Mouse (Mus musculus): Measurements from ENCODE around the gene Gas2l2. TPM values are rescaled to one million over a fixed set of nuclear protein-coding genes. Genes with fewer than 3 reads are reported as not detected.
A peak's percentile ranks its signal among the peaks of the same experiment; 100 is the strongest.

Gas2l2 gene
- polyA plus RNA-seq, 1 experiment, result not detected

GRCm38 (mm10) chr11:83448021-83448926 lies 19.0 kb upstream of the Gas2l2 start:
- 62% methylated on average over 16 of the region's 16 CpGs for WGBS
- TF ChIP-seq CTCF (IDR thresholded peaks at IDR 0.05; ENCODE audit: insufficient read depth, low read depth, low read length) (no peak), POLR2A (IDR thresholded peaks at IDR 0.05; ENCODE audit: insufficient read depth, low read depth, low read length) (no peak)
- Histone ChIP-seq H3K27ac (ENCODE audit: insufficient read depth, low read depth, low read length) (no peak overlapping the region), H3K4me3 (ENCODE audit: insufficient read depth, low read depth, low read length) (no peak overlapping the region), H3K4me1 (ENCODE audit: control insufficient read depth, insufficient read depth, low read length) (peaks cover 11% of the 10 kb centered on the region)

GRCm38 (mm10) chr11:83447612-83448011 lies 18.4 kb upstream of the Gas2l2 start:
- H3K27ac ChIP-seq (ENCODE audit: insufficient read depth, low read depth, low read length), result no peak overlapping the region
- WGBS, result 93% methylated on average over 10 of the region's 10 CpGs
- H3K4me1 ChIP-seq (ENCODE audit: control insufficient read depth, insufficient read depth, low read length), result peaks cover 14% of the 10 kb centered on the region
- TF ChIP-seq POLR2A (IDR thresholded peaks at IDR 0.05; ENCODE audit: insufficient read depth, low read depth, low read length), result no peak
- no peak for TF ChIP-seq CTCF (IDR thresholded peaks at IDR 0.05; ENCODE audit: insufficient read depth, low read depth, low read length)
- no peak overlapping the region for H3K4me3 ChIP-seq (ENCODE audit: insufficient read depth, low read depth, low read length)

GRCm38 (mm10) chr11:83445001-83445400 lies 15.7 kb upstream of the Gas2l2 start:
- 36% methylated on average over 19 of the region's 19 CpGs for WGBS
- H3K4me3 ChIP-seq (ENCODE audit: insufficient read depth, low read depth, low read length), result no peak overlapping the region
- TF ChIP-seq CTCF (IDR thresholded peaks at IDR 0.05; ENCODE audit: insufficient read depth, low read depth, low read length) (no peak), POLR2A (IDR thresholded peaks at IDR 0.05; ENCODE audit: insufficient read depth, low read depth, low read length) (no peak)

GRCm38 (mm10) chr11:83443824-83444223 lies 14.6 kb upstream of the Gas2l2 start:
- Histone ChIP-seq H3K4me1 (ENCODE audit: control insufficient read depth, insufficient read depth, low read length) (peaks cover 20% of the 10 kb centered on the region), H3K27ac (ENCODE audit: insufficient read depth, low read depth, low read length) (no peak overlapping the region), H3K4me3 (ENCODE audit: insufficient read depth, low read depth, low read length) (no peak overlapping the region)
- TF ChIP-seq POLR2A (IDR thresholded peaks at IDR 0.05; ENCODE audit: insufficient read depth, low read depth, low read length) (no peak), CTCF (IDR thresholded peaks at IDR 0.05; ENCODE audit: insufficient read depth, low read depth, low read length) (no peak)
- WGBS, result 23% methylated on average over 7 of the region's 7 CpGs

More at GRCm38 (mm10) chr11:83445001-83445400, 15.7 kb upstream of the Gas2l2 start:
- no peak overlapping the region for H3K27ac ChIP-seq (ENCODE audit: insufficient read depth, low read depth, low read length)
- H3K4me1 ChIP-seq (ENCODE audit: control insufficient read depth, insufficient read depth, low read length), result peaks cover 20% of the 10 kb centered on the region

- Histone ChIP-seq H3K4me1 (ENCODE audit: control insufficient read depth, insufficient read depth, low read length) (peaks cover 16% of the 10 kb centered on the region), H3K27ac (ENCODE audit: insufficient read depth, low read depth, low read length) (no peak overlapping the region), H3K4me3 (ENCODE audit: insufficient read depth, low read depth, low read length) (peak overlapping the region; percentile 21)
- WGBS, result 11% methylated on average over 29 of the region's 29 CpGs
- TF ChIP-seq POLR2A (IDR thresholded peaks at IDR 0.05; ENCODE audit: insufficient read depth, low read depth, low read length) (no peak), CTCF (IDR thresholded peaks at IDR 0.05; ENCODE audit: insufficient read depth, low read depth, low read length) (no peak; the same call in 1 of the 2 replicates)
Observed at GRCm38 (mm10) chr11:83442596-83443267, 13.5 kb upstream of the Gas2l2 start.

GRCm38 (mm10) chr11:83441235-83441634 lies 12.0 kb upstream of the Gas2l2 start:
- no peak overlapping the region; the same call in 1 of the 2 replicates for H3K4me3 ChIP-seq (ENCODE audit: insufficient read depth, low read depth, low read length)
- 37% methylated on average over 7 of the region's 7 CpGs for WGBS

GRCm38 (mm10) chr11:83440081-83441064 lies 11.1 kb upstream of the Gas2l2 start:
- peak; percentile 22; the same call in 1 of the 2 replicates for TF ChIP-seq POLR2A (IDR thresholded peaks at IDR 0.05; ENCODE audit: insufficient read depth, low read depth, low read length)
- peak; percentile 86 for TF ChIP-seq CTCF (IDR thresholded peaks at IDR 0.05; ENCODE audit: insufficient read depth, low read depth, low read length)

More at GRCm38 (mm10) chr11:83441235-83441634, 12.0 kb upstream of the Gas2l2 start:
- H3K4me1 ChIP-seq (ENCODE audit: control insufficient read depth, insufficient read depth, low read length), result peaks cover 16% of the 10 kb centered on the region
- H3K27ac ChIP-seq (ENCODE audit: insufficient read depth, low read depth, low read length), result no peak overlapping the region
- TF ChIP-seq CTCF (IDR thresholded peaks at IDR 0.05; ENCODE audit: insufficient read depth, low read depth, low read length) (no peak), POLR2A (IDR thresholded peaks at IDR 0.05; ENCODE audit: insufficient read depth, low read depth, low read length) (no peak)

GRCm38 (mm10) chr11:83439426-83440060 lies 10.3 kb upstream of the Gas2l2 start:
- peaks cover 11% of the 10 kb centered on the region for H3K4me1 ChIP-seq (ENCODE audit: control insufficient read depth, insufficient read depth, low read length)
- no peak overlapping the region for H3K27ac ChIP-seq (ENCODE audit: insufficient read depth, low read depth, low read length)
- WGBS, result 26% methylated on average over 11 of the region's 11 CpGs
- H3K4me3 ChIP-seq (ENCODE audit: insufficient read depth, low read depth, low read length), result no peak overlapping the region; the same call in 1 of the 2 replicates
- TF ChIP-seq CTCF (IDR thresholded peaks at IDR 0.05; ENCODE audit: insufficient read depth, low read depth, low read length), result no peak
- TF ChIP-seq POLR2A (IDR thresholded peaks at IDR 0.05; ENCODE audit: insufficient read depth, low read depth, low read length), result no peak

More at GRCm38 (mm10) chr11:83440081-83441064, 11.1 kb upstream of the Gas2l2 start:
- Histone ChIP-seq H3K4me3 (ENCODE audit: insufficient read depth, low read depth, low read length) (peak overlapping the region; percentile 73), H3K4me1 (ENCODE audit: control insufficient read depth, insufficient read depth, low read length) (peaks cover 16% of the 10 kb centered on the region), H3K27ac (ENCODE audit: insufficient read depth, low read depth, low read length) (no peak overlapping the region)
- under 1% methylated on average over 72 of the region's 75 CpGs for WGBS
